Mouse (Mus musculus): ENCODE data around the gene Atp9a.

DNA sequence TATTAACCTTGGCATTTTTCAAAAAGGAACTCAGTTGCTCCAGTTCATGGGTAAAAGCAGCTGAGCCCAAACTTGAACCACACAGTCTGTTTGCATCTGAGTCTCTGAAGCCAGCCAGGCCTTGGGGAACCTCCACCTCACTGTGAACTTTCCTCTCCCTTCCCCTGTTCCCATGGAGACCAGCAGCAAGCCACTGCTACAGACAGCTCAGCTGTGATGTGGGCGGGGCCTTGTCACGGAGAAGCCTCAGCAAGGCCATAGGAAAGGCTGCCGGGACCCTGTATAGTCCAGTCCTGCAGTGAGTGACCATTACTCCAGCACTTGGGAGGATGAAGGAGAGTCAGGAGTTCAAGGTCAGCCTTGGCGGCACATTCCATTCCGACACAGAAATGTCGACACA is 16.2 kb downstream of the Atp9a start:
- TF ChIP-seq POLR2A (IDR thresholded peaks at IDR 0.05; ENCODE audit: insufficient read depth, low read depth, low read length) (no peak), CTCF (IDR thresholded peaks at IDR 0.05; ENCODE audit: insufficient read depth, low read depth, low read length) (no peak)
